Mouse (Mus musculus): ENCODE results near the gene Gm13272. TPM values are rescaled to one million over a fixed set of nuclear protein-coding genes. Genes with fewer than 3 reads are reported as not detected.
A peak's percentile ranks its signal among the peaks of the same experiment; 100 is the strongest.
"Not testable (repeated sequence)": the region's sequence is repeated elsewhere in the genome, so short reads cannot be mapped to it uniquely, and the experiment has no call there.

Gene Gm13272
- total and polyA plus RNA-seq, 2 experiments from 2014 or later = not detected

GRCm38 (mm10) chr4:88788402-88788801 lies 8.8 kb downstream of the Gm13272 start, which contains the start of gene Gm13277:
Gene Gm13277, plus strand, starts transcription at chr4:88788632.
- H3K9ac ChIP-seq; H3K4me2 ChIP-seq (ENCODE audit: low read depth); H3K27ac ChIP-seq (ENCODE audit: low read depth, low read length); H3K27me3 ChIP-seq (ENCODE audit: insufficient read depth, low read length); DNase-seq; ATAC-seq; H3K4me3 ChIP-seq (ENCODE audit: low read depth, low read length); H3K9me3 ChIP-seq (ENCODE audit: low read length); H3K4me1 ChIP-seq (ENCODE audit: insufficient read depth); H3K36me3 ChIP-seq (ENCODE audit: insufficient read depth): not testable (repeated sequence)
- TF ChIP-seq CTCF (IDR thresholded peaks at IDR 0.05; ENCODE audit: low read depth) = peak; percentile 62
- WGBS = no CpG with 5 or more reads among the region's 28 CpGs

- WGBS = no CpG with 5 or more reads among the region's 28 CpGs
- not testable (repeated sequence) for H3K4me3 ChIP-seq (ENCODE audit: low read depth, low read length); DNase-seq; ATAC-seq; H3K4me2 ChIP-seq (ENCODE audit: low read depth); H3K27ac ChIP-seq (ENCODE audit: low read depth, low read length); H3K9me3 ChIP-seq (ENCODE audit: low read length); H3K4me1 ChIP-seq (ENCODE audit: insufficient read depth); H3K36me3 ChIP-seq (ENCODE audit: insufficient read depth); H3K9ac ChIP-seq; H3K27me3 ChIP-seq (ENCODE audit: insufficient read depth, low read length)
Measured at GRCm38 (mm10) chr4:88791250-88791649, 11.6 kb downstream of the Gm13272 start, which contains the start of gene Gm13278. Gene Gm13278, plus strand, starts transcription at chr4:88791550.

- WGBS = 7% methylated on average over 10 of the region's 52 CpGs
- H3K27ac ChIP-seq (ENCODE audit: low read depth, low read length); H3K27me3 ChIP-seq (ENCODE audit: insufficient read depth, low read length); DNase-seq; H3K9me3 ChIP-seq (ENCODE audit: low read length); H3K4me3 ChIP-seq (ENCODE audit: low read depth, low read length); H3K4me2 ChIP-seq (ENCODE audit: low read depth); H3K36me3 ChIP-seq (ENCODE audit: insufficient read depth); H3K9ac ChIP-seq; ATAC-seq; H3K4me1 ChIP-seq (ENCODE audit: insufficient read depth): not testable (repeated sequence)
- TF ChIP-seq CTCF (IDR thresholded peaks at IDR 0.05; ENCODE audit: low read depth) = peak; percentile 43
Measured at GRCm38 (mm10) chr4:88793936-88794675, 14.5 kb downstream of the Gm13272 start, which contains the start of gene Gm13275. Gene Gm13275, plus strand, starts transcription at chr4:88794487.

GRCm38 (mm10) chr4:88797097-88797496 lies 17.4 kb downstream of the Gm13272 start, which contains the start of gene Gm13279:
Gene Gm13279, plus strand, starts transcription at chr4:88797397.
- not testable (repeated sequence) for DNase-seq; H3K27me3 ChIP-seq (ENCODE audit: insufficient read depth, low read length); H3K4me1 ChIP-seq (ENCODE audit: insufficient read depth); ATAC-seq; H3K9me3 ChIP-seq (ENCODE audit: low read length); H3K9ac ChIP-seq; H3K27ac ChIP-seq (ENCODE audit: low read depth, low read length); H3K4me3 ChIP-seq (ENCODE audit: low read depth, low read length); H3K4me2 ChIP-seq (ENCODE audit: low read depth); H3K36me3 ChIP-seq (ENCODE audit: insufficient read depth)
- WGBS = no CpG with 5 or more reads among the region's 28 CpGs

GRCm38 (mm10) chr4:88799365-88799764 lies 19.7 kb downstream of the Gm13272 start, which contains the start of gene Gm13285:
Gene Gm13285, plus strand, starts transcription at chr4:88799665.
- not testable (repeated sequence) for H3K4me2 ChIP-seq (ENCODE audit: low read depth); H3K27ac ChIP-seq (ENCODE audit: low read depth, low read length); H3K4me3 ChIP-seq (ENCODE audit: low read depth, low read length); DNase-seq; H3K4me1 ChIP-seq (ENCODE audit: insufficient read depth); H3K9ac ChIP-seq; H3K36me3 ChIP-seq (ENCODE audit: insufficient read depth); ATAC-seq; H3K27me3 ChIP-seq (ENCODE audit: insufficient read depth, low read length); H3K9me3 ChIP-seq (ENCODE audit: low read length)
- 12% methylated on average over 3 of the region's 7 CpGs for WGBS

GRCm38 (mm10) chr4:88802954-88803353 lies 23.3 kb downstream of the Gm13272 start, which contains the start of gene Gm13287:
Gene Gm13287, plus strand, starts transcription at chr4:88803254.
- H3K27ac ChIP-seq (ENCODE audit: low read depth, low read length); H3K9ac ChIP-seq; DNase-seq; H3K4me3 ChIP-seq (ENCODE audit: low read depth, low read length); H3K9me3 ChIP-seq (ENCODE audit: low read length); H3K27me3 ChIP-seq (ENCODE audit: insufficient read depth, low read length); H3K4me1 ChIP-seq (ENCODE audit: insufficient read depth); H3K36me3 ChIP-seq (ENCODE audit: insufficient read depth); H3K4me2 ChIP-seq (ENCODE audit: low read depth); ATAC-seq: not testable (repeated sequence)
- no CpG with 5 or more reads among the region's 29 CpGs for WGBS

- not testable (repeated sequence) for DNase-seq; H3K36me3 ChIP-seq (ENCODE audit: insufficient read depth); H3K4me3 ChIP-seq (ENCODE audit: low read depth, low read length); ATAC-seq; H3K4me1 ChIP-seq (ENCODE audit: insufficient read depth); H3K27ac ChIP-seq (ENCODE audit: low read depth, low read length); H3K9ac ChIP-seq; H3K27me3 ChIP-seq (ENCODE audit: insufficient read depth, low read length); H3K9me3 ChIP-seq (ENCODE audit: low read length)
- peak within 1 kb of the TSS; percentile 45 for H3K4me2 ChIP-seq (ENCODE audit: low read depth)
- no CpG with 5 or more reads among the region's 8 CpGs for WGBS
Measured at GRCm38 (mm10) chr4:88805231-88805630, 25.6 kb downstream of the Gm13272 start, which contains the start of gene Gm13288. Gene Gm13288, plus strand, starts transcription at chr4:88805531.

- H3K4me3 ChIP-seq (ENCODE audit: low read depth, low read length); H3K4me1 ChIP-seq (ENCODE audit: insufficient read depth); DNase-seq; H3K9me3 ChIP-seq (ENCODE audit: low read length); H3K9ac ChIP-seq; H3K27ac ChIP-seq (ENCODE audit: low read depth, low read length); H3K27me3 ChIP-seq (ENCODE audit: insufficient read depth, low read length); H3K36me3 ChIP-seq (ENCODE audit: insufficient read depth); ATAC-seq: not testable (repeated sequence)
- 0% methylated on average over 6 of the region's 34 CpGs for WGBS
- peak overlapping the region; percentile 45 for H3K4me2 ChIP-seq (ENCODE audit: low read depth)
Measured at GRCm38 (mm10) chr4:88805761-88806160, 26.1 kb downstream of the Gm13272 start.

Data from forebrain, postnatal 0 days (tissue).